Mouse (Mus musculus) ES-E14 (cell line): ENCODE measurements around the gene Ribc2.

ENCODE experiments used
- MAFK ChIP-seq: IDR thresholded peaks from 2 replicates; pipeline ENCODE4 v1.6.1; 2014; ENCODE audit warnings: mild to moderate bottlenecking, low read depth, low read length, inconsistent platforms; ENCODE audit not compliant: insufficient read depth
- ZNF384 ChIP-seq: IDR thresholded peaks from 2 replicates; pipeline ENCODE4 v1.6.1; 2012; ENCODE audit warnings: low read depth, low read length, inconsistent platforms

- TF ChIP-seq MAFK (no peak), ZNF384 (no peak)
These were observed 11.9 kb downstream of the Ribc2 start for GRCm38 (mm10) chr15:85143747-85144146.
